Mouse (Mus musculus) skeletal muscle tissue, postnatal 0 days (tissue): Measurements from ENCODE around the gene Myg1. TPM values are rescaled to one million over a fixed set of nuclear protein-coding genes. Genes with fewer than 3 reads are reported as not detected.

Experiments
- polyA plus RNA-seq: library from polyadenylated mRNA; unstranded; fragments of >200 nt; fragmentation: Nextera tagmentation; extraction: Ambion mirVana; gene quantifications from 2 replicates; pipeline ENCODE4 v1.2.1, GENCODE M21; 2015

The Myg1 gene
- 30.0 and 30.5 TPM in 2 replicates for polyA plus RNA-seq

GRCm38 (mm10) chr15:102331610-102332015, at the start of gene Myg1:
Gene Myg1 (plus strand): TSS chr15:102331709.

GRCm38 (mm10) chr15:102295633-102296367, 35.7 kb upstream of the Myg1 start, which contains the start of gene Espl1:
Gene Espl1 (plus strand): TSS chr15:102296266.

DNA sequence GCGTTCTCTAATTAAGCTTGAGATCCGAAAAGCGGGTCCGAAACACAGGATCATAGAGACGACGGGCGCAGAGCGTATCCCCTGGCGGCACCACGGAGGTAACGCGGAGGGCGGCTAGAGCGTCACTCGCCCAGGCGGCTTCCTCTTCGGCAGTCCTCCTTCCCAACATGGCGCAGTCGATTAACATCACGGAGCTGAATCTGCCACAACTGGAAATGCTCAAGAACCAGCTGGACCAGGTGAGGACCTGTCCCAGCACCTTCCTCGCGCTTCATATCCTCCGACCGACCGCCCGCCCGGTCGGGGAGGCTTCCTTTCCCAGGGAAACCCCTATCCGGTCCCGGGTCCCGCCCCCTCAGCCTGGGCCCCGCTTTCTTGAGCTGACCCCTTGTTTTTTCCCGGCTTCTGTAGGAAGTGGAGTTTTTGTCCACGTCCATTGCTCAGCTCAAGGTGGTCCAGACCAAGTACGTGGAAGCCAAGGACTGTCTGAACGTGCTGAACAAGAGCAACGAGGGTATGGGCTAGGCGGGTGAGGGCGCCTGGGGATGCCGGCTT, 5.4 kb upstream of the Myg1 start, which contains the start of gene Pfdn5:
Gene Pfdn5, plus strand, starts transcription at position 95 of the 555 bp plus-strand sequence.

GRCm38 (mm10) chr15:102350138-102350941, 18.8 kb downstream of the Myg1 start, which contains the start of gene Aaas:
Gene Aaas (minus strand): TSS chr15:102350771.

DNA sequence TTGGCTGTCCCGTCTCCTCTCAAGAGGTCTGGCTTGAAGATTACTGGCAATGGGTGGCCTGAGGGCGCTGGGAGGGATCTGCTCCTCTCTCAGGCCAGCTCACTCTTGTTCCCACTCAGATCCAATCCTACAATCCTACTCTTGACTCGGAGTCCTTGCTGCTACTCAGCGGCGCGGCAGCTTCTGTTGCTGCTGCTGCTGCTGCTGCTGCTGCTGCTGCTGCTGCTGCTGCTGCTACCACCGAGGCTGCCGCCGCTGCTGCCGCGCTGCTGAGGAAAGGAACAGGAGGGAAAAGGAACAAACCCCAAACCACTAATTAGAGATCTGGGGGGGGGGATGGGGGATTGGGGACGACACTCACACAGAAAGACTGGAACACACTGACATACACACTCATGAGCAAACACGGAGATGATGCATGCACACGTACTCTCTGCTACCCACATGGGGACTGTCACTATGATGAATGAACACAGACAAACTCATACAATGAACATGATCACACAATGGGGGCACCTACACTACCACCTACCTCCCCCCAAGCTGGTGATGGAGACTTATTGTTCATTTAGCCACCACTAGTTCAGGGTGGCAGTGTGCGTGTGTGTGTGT, 35.3 kb downstream of the Myg1 start, which contains the start of gene Sp7:
Gene Sp7, minus strand, starts transcription at position 450 of the 612 bp plus-strand sequence.

Other genes starting within 250 kb of the Myg1 start
- gene Tns2, start 231.3 kb upstream of the Myg1 start, polyA plus RNA-seq: 19.1 and 21.2 TPM in 2 replicates
- gene Spryd3, start 195.5 kb upstream of the Myg1 start, polyA plus RNA-seq: 11.7 and 13.3 TPM in 2 replicates
- gene Igfbp6, start 187.3 kb upstream of the Myg1 start, polyA plus RNA-seq: 60.7 and 79.8 TPM in 2 replicates
- gene Soat2, start 181.2 kb upstream of the Myg1 start, polyA plus RNA-seq: 0.14 and 0.22 TPM in 2 replicates
- gene Zfp740, start 128.5 kb upstream of the Myg1 start, polyA plus RNA-seq: 25.8 and 26.2 TPM in 2 replicates
- 37.1 and 53.2 TPM in 2 replicates for gene Csad, start 127.0 kb upstream of the Myg1 start, polyA plus RNA-seq
- gene Itgb7, start 99.8 kb upstream of the Myg1 start, polyA plus RNA-seq: 1.8 and 2.2 TPM in 2 replicates
- gene Rarg, start 74.2 kb upstream of the Myg1 start, polyA plus RNA-seq: 8.4 and 11.5 TPM in 2 replicates
- 0.06 TPM in 1 of 2 replicates, not detected in the other for gene Gm9918, start 61.1 kb upstream of the Myg1 start, polyA plus RNA-seq
- 30.0 and 37.6 TPM in 2 replicates for gene Mfsd5, start 52.3 kb upstream of the Myg1 start, polyA plus RNA-seq
- 2.5 and 3.5 TPM in 2 replicates for gene Espl1, start 35.4 kb upstream of the Myg1 start, polyA plus RNA-seq
- gene Pfdn5, start 5.6 kb upstream of the Myg1 start, polyA plus RNA-seq: 270 and 314 TPM in 2 replicates
- gene Aaas, start 19.1 kb downstream of the Myg1 start, polyA plus RNA-seq: 11.4 and 14.4 TPM in 2 replicates
- gene Sp7, start 35.5 kb downstream of the Myg1 start, polyA plus RNA-seq: 0.13 and 0.35 TPM in 2 replicates
- 3.3 and 4.0 TPM in 2 replicates for gene Sp1, start 74.4 kb downstream of the Myg1 start, polyA plus RNA-seq
- gene Amhr2, start 113.7 kb downstream of the Myg1 start, polyA plus RNA-seq: 7.8 and 9.7 TPM in 2 replicates
- 36.5 and 44.9 TPM in 2 replicates for gene Prr13, start 127.3 kb downstream of the Myg1 start, polyA plus RNA-seq
- 105 and 113 TPM in 2 replicates for gene Pcbp2, start 138.8 kb downstream of the Myg1 start, polyA plus RNA-seq
- gene Gm10337, start 172.0 kb downstream of the Myg1 start, polyA plus RNA-seq: 1.8 TPM in 1 of 2 replicates, not detected in the other
- gene Map3k12, start 185.4 kb downstream of the Myg1 start, polyA plus RNA-seq: 4.0 and 4.2 TPM in 2 replicates
- 62.3 and 70.0 TPM in 2 replicates for gene Tarbp2, start 186.5 kb downstream of the Myg1 start, polyA plus RNA-seq
- 0.94 and 1.3 TPM in 2 replicates for gene Npff, start 193.2 kb downstream of the Myg1 start, polyA plus RNA-seq